Mouse (Mus musculus): Measurements from ENCODE around the gene Ift57.
A peak's percentile ranks its signal among the peaks of the same experiment; 100 is the strongest.

Gene Ift57

GRCm38 (mm10) chr16:49698620-49699525 lies at the start of gene Ift57:
Ift57 (plus strand) TSS chr16:49699233.
- peak; percentile 99 for DNase-seq (ENCODE audit: low spot score)

DNA sequence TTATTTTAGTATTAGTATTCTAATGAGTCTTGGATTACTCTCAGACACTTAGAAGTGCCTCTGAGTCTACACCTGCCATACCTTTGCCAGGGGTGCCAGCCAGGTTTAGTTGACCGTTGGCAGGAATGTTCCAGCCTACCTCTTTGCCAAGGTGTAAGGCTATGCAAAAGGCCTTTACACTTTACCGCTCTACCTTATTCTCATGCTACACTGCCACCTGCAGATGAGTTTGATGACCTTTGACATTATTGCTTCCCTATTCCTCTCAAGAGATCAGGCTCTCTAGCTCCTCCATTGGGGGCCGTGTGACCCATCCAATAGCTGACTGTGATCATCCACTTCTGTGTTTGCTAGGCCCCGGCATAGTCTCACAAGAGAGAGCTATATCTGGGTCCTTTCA lies 41.9 kb upstream of the Ift57 start:
- DNase-seq (ENCODE audit: low spot score): no peak

- no peak for DNase-seq (ENCODE audit: low spot score)
These were observed 41.0 kb upstream of the Ift57 start for GRCm38 (mm10) chr16:49658029-49658428.

DNA sequence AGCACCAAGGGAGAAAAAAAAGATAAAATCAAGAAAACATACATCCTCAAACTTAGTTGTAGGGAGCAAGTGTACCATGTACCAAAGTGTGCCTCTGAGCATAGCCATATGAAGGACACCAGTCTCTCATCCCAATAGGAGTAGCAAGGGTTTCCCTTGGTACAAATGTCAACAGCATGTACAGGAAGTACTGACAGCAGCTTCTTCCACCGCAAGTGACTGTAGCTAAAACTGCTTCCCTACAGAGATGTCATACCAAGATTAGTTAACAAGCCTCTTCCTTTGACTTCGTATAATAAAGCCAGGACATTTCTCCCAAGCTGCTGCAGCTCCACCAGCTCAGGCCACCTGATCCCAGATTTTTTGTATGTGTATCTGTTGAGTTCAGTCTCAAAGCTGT lies 39.9 kb upstream of the Ift57 start:
- DNase-seq (ENCODE audit: low spot score): no peak

DNA sequence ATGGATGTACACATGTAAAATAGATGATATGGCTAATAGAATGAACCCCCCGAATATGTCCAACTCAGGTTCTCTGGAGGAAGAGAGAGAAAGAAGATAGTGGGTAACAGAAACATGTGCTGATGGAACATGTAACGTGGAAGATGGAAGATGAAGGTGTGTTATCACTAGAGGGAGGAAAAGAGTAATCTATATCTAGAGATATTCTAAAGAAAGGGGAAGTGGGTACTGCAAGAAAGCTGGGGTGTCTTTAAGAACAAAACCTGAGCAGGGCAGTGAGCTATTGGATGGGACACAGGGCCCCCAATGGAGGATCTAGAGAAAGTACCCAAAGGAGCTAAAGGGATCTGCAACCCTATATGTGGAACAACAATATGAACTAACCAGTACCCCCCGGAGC lies 38.9 kb upstream of the Ift57 start:
- DNase-seq (ENCODE audit: low spot score): no peak

DNA sequence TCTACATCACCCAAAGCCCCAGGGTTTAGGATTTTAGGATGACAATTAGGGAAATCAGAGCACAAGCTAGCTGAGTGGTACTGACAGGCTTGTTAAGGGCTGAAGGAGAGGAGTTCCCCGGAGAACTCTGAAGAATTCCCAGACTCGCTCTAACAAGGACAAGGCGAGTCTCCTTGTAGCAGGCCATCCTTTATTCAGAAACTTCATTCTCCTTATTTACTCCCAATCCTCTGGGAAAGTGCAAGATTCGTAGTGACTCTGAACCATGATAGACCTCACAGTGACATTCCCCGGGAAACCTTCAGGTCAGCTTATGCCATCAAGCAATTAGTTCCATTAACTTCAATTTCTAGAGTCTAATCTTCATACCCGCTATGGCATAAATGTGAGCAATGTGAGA lies 36.8 kb upstream of the Ift57 start:
- no peak for DNase-seq (ENCODE audit: low spot score)

- DNase-seq (ENCODE audit: low spot score): no peak
These were observed 34.4 kb upstream of the Ift57 start for GRCm38 (mm10) chr16:49664677-49665076.

- DNase-seq (ENCODE audit: low spot score): no peak
These were observed 19.4 kb upstream of the Ift57 start for GRCm38 (mm10) chr16:49679666-49680065.

GRCm38 (mm10) chr16:49684961-49685360 lies 14.1 kb upstream of the Ift57 start:
- no peak for DNase-seq (ENCODE audit: low spot score)

DNA sequence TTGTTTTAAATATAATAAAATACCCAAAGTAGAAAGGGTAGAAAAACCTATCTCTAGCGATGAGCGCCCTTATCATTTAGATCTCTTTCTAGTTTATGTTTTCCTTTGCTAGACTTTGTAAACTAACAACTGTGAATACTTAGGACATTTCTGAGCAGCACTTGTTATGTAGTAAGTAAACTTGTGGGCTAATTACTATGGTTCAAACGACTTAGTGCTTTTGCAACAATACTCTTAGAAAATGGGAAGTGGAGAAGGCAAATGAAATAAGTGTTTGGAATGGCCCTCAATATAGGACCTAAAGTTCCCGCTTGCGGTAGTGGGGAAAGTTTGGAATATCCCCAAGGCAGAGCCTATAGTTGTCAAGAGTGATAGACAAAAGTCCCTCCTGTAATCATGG lies 788 bp downstream of the Ift57 start:
- no peak for DNase-seq (ENCODE audit: low spot score)

DNA sequence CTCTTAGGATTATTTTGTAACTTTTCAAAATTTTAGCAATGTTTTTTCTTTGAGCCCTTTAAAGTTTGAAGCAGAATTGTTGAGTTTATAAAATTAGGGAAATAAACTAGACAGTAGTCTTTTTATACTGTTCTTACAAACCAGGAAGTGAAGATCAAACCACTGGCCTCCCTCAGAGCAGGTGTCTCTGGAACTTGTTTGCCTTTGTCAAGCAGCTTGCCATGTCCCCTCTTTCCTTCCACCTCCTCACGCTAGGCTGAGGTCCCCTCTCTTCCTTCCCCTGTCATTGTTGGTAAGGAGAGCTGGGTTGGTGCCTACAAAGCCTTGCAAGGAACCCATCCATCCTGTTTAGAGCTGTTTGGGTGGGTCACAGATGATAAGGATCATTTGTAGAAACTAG lies 9.0 kb downstream of the Ift57 start:
- DNase-seq (ENCODE audit: low spot score): peak; percentile 15

DNA sequence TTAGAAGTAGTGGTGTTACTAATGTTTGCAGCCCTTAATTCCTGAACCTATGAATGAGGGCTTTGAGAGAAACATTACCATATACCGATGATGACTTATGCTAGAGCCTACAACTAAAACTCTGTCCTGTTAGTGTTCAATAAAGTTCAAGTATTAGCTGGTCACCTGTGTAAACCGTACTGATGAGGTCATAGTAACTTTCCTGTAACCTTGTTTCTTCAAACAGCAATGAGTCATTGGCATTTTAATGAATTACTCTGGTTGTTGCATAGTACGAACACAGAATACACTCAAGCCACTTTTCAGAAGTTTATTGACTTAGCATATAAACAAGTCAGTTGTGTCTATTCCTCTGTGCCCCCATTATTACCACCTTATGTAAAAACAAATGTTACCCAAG lies 11.2 kb downstream of the Ift57 start:
- DNase-seq (ENCODE audit: low spot score): no peak

- no peak for DNase-seq (ENCODE audit: low spot score)
These were observed 14.3 kb downstream of the Ift57 start for GRCm38 (mm10) chr16:49713302-49713701.

DNA sequence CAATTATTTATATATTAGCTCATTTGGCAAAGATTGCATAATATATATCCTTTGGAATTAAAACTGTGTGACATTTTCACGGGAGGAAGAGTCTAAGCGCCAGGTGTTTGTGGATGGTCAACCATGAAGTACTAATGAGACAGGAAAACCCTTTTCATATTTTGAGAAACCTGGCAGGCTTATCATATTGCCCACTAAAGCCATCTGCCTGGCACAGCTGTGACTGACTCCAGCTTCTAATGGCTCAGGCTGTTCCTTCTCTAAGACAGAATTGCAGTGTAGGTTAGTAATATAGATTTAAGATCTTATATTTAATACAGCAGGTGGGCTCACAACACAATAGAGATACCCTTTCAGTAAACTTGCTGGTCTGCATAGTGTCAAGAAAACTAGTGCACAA lies 21.6 kb downstream of the Ift57 start:
- DNase-seq (ENCODE audit: low spot score): no peak

GRCm38 (mm10) chr16:49721678-49722077 lies 22.6 kb downstream of the Ift57 start:
- DNase-seq (ENCODE audit: low spot score): no peak

GRCm38 (mm10) chr16:49723222-49723621 lies 24.2 kb downstream of the Ift57 start:
- no peak for DNase-seq (ENCODE audit: low spot score)

- no peak for DNase-seq (ENCODE audit: low spot score)
These were observed 25.2 kb downstream of the Ift57 start for GRCm38 (mm10) chr16:49724232-49724631.

- no peak for DNase-seq (ENCODE audit: low spot score)
These were observed 25.9 kb downstream of the Ift57 start for GRCm38 (mm10) chr16:49724931-49725330.

GRCm38 (mm10) chr16:49725446-49725845 lies 26.4 kb downstream of the Ift57 start:
- DNase-seq (ENCODE audit: low spot score): no peak

DNA sequence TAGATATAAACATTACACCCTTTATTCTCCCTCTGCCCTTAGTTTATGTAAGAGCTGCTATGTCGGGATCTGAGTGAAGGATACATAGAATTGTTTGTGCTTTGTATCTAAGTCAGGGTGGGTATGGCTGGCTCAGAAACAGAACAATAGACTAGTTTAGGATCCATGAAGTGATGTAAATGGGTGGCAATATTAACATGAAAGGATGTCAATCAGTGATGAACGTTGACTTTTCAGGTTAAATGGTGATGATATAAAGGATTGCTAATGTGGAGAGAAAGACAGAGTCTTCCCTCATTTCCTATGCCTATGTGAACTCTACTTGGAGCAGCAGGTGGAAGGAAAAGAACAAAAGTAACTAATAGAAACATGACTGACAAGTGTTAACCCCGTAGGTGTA lies 27.2 kb downstream of the Ift57 start:
- DNase-seq (ENCODE audit: low spot score): no peak

- no peak for DNase-seq (ENCODE audit: low spot score)
These were observed 27.7 kb downstream of the Ift57 start for GRCm38 (mm10) chr16:49726761-49727160.

GRCm38 (mm10) chr16:49736536-49736935 lies 37.5 kb downstream of the Ift57 start:
- DNase-seq (ENCODE audit: low spot score): no peak

GRCm38 (mm10) chr16:49747360-49747759 lies 48.3 kb downstream of the Ift57 start:
- DNase-seq (ENCODE audit: low spot score): no peak

DNA sequence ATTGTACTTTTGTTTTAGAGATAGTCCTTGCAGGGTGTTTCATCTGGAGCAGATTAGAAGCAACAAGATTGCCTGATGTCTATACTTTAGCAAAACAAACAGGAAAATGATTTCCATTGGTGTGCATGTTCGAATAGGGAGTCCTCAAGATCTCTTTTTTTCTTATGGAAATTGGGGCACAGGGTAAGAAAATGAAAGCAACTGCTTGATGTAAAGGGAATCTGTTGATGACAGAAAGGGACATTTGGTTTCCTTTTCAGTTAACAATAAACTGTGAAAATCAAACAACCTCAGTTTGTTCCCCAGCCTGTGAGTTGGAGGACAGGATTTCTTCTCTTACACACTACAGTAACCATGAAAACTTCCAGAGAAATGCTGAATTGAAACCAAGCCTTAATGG lies 53.9 kb downstream of the Ift57 start:
- no peak for DNase-seq (ENCODE audit: low spot score)

Measured in lung, postnatal 25 days (tissue).